Mouse (Mus musculus) bone marrow macrophage, adult 2 months (primary cell): ENCODE data around the gene Muc3a. TPM values are rescaled to one million over a fixed set of nuclear protein-coding genes. Genes with fewer than 3 reads are reported as not detected.

ENCODE experiments used
- H3K27ac ChIP-seq: 2 replicates; pipeline ENCODE4 v1.5.1; 2012; ENCODE audit warnings: low read depth, low read length; ENCODE audit not compliant: insufficient read depth
- H3K4me1 ChIP-seq: 2 replicates; pipeline ENCODE4 v1.6.1; 2012; ENCODE audit warnings: low read length; ENCODE audit not compliant: control insufficient read depth, insufficient read depth
- H3K4me3 ChIP-seq: 2 replicates; pipeline ENCODE4 v1.5.1; 2012; ENCODE audit warnings: mild to moderate bottlenecking, low read length, moderate library complexity; ENCODE audit not compliant: insufficient read depth
- CTCF ChIP-seq: IDR thresholded peaks from 2 replicates; pipeline ENCODE4 v1.5.1; 2012; ENCODE audit warnings: low read depth, mild to moderate bottlenecking, low read length, moderate library complexity
- POLR2A ChIP-seq: IDR thresholded peaks from 2 replicates; pipeline ENCODE4 v1.6.1; 2012; ENCODE audit warnings: mild to moderate bottlenecking, low read depth, low read length, borderline replicate concordance
- polyA plus RNA-seq: library from polyadenylated mRNA; stranded (reverse); fragments of >200 nt; gene quantifications from 2 replicates; pipeline ENCODE4 v1.2.4, GENCODE M21; 2012; ENCODE audit not compliant: missing spikeins, insufficient read depth, insufficient read length

The Muc3a gene
- polyA plus RNA-seq, 1 experiment = not detected

- TF ChIP-seq POLR2A = no peak
- TF ChIP-seq CTCF = no peak
- Histone ChIP-seq H3K27ac (no peak overlapping the region), H3K4me1 (no peaks in the 10 kb centered on the region), H3K4me3 (no peak overlapping the region)
Measured at GRCm38 (mm10) chr5:137173967-137174366, 38.2 kb downstream of the Muc3a start.

- Histone ChIP-seq H3K27ac (no peak overlapping the region), H3K4me3 (no peak overlapping the region), H3K4me1 (no peaks in the 10 kb centered on the region)
- TF ChIP-seq CTCF (no peak), POLR2A (no peak)
Measured at GRCm38 (mm10) chr5:137172591-137172990, 39.6 kb downstream of the Muc3a start.

GRCm38 (mm10) chr5:137171478-137171877, 40.7 kb downstream of the Muc3a start:
- H3K4me1 ChIP-seq = no peaks in the 10 kb centered on the region
- H3K27ac ChIP-seq = no peak overlapping the region
- no peak for TF ChIP-seq POLR2A
- no peak overlapping the region for H3K4me3 ChIP-seq

GRCm38 (mm10) chr5:137170836-137171380, 41.3 kb downstream of the Muc3a start:
- H3K27ac ChIP-seq = no peak overlapping the region
- TF ChIP-seq POLR2A = no peak
- no peaks in the 10 kb centered on the region for H3K4me1 ChIP-seq
- no peak overlapping the region for H3K4me3 ChIP-seq

GRCm38 (mm10) chr5:137167539-137167938, 44.6 kb downstream of the Muc3a start:
- Histone ChIP-seq H3K4me1 (no peaks in the 10 kb centered on the region), H3K27ac (no peak overlapping the region), H3K4me3 (no peak overlapping the region)
- no peak for TF ChIP-seq CTCF
- no peak for TF ChIP-seq POLR2A

- H3K4me3 ChIP-seq = no peak overlapping the region
- TF ChIP-seq POLR2A (no peak), CTCF (no peak)
- H3K4me1 ChIP-seq = no peaks in the 10 kb centered on the region
- H3K27ac ChIP-seq = no peak overlapping the region
Measured at GRCm38 (mm10) chr5:137166012-137166411, 46.2 kb downstream of the Muc3a start.

- H3K27ac ChIP-seq = no peak overlapping the region
- no peaks in the 10 kb centered on the region for H3K4me1 ChIP-seq
- TF ChIP-seq CTCF (no peak), POLR2A (no peak)
- no peak overlapping the region for H3K4me3 ChIP-seq
Measured at GRCm38 (mm10) chr5:137161853-137162252, 50.3 kb downstream of the Muc3a start.

- no peaks in the 10 kb centered on the region for H3K4me1 ChIP-seq
- H3K4me3 ChIP-seq = no peak overlapping the region
- no peak for TF ChIP-seq POLR2A
- peak; percentile 97 for TF ChIP-seq CTCF
Measured at GRCm38 (mm10) chr5:137159461-137159860, 52.7 kb downstream of the Muc3a start.

More at GRCm38 (mm10) chr5:137159461-137159860, 52.7 kb downstream of the Muc3a start:
- no peak overlapping the region for H3K27ac ChIP-seq

Other genes starting within 250 kb of the Muc3a start
- gene Cldn15, start 245.8 kb downstream of the Muc3a start, polyA plus RNA-seq = not detected in 2 replicates
- 66.4 and 66.7 TPM in 2 replicates for gene Plod3, start 225.4 kb downstream of the Muc3a start, polyA plus RNA-seq
- gene Znhit1, start 224.4 kb downstream of the Muc3a start, polyA plus RNA-seq = 75.0 and 82.2 TPM in 2 replicates
- not detected in 2 replicates for gene Vgf, start 186.0 kb downstream of the Muc3a start, polyA plus RNA-seq
- gene Ap1s1, start 166.3 kb downstream of the Muc3a start, polyA plus RNA-seq = 92.4 and 96.8 TPM in 2 replicates
- 9.7 and 10.6 TPM in 2 replicates for gene Serpine1, start 140.1 kb downstream of the Muc3a start, polyA plus RNA-seq
- 14.9 and 18.9 TPM in 2 replicates for gene Trim56, start 96.2 kb downstream of the Muc3a start, polyA plus RNA-seq
- gene Muc3, start 63.1 kb downstream of the Muc3a start, polyA plus RNA-seq = not detected in 2 replicates
- gene Ache, start 75.1 kb upstream of the Muc3a start, polyA plus RNA-seq = not detected in 2 replicates
- 0.79 and 1.8 TPM in 2 replicates for gene Ufsp1, start 82.2 kb upstream of the Muc3a start, polyA plus RNA-seq
- gene Srrt, start 95.3 kb upstream of the Muc3a start, polyA plus RNA-seq = 172 and 177 TPM in 2 replicates
- gene Trip6, start 102.0 kb upstream of the Muc3a start, polyA plus RNA-seq = 6.7 and 7.1 TPM in 2 replicates
- 43.2 and 47.0 TPM in 2 replicates for gene Slc12a9, start 121.2 kb upstream of the Muc3a start, polyA plus RNA-seq
- gene Ephb4, start 137.7 kb upstream of the Muc3a start, polyA plus RNA-seq = 0.19 TPM in 1 of 2 replicates, not detected in the other